Mouse (Mus musculus): ENCODE results near the gene Gvin1.
"Not testable (repeated sequence)": the region's sequence is repeated elsewhere in the genome, so short reads cannot be mapped to it uniquely, and the experiment has no call there.

Gvin1 gene

GRCm38 (mm10) chr7:106215177-106215576 is at the start of gene Gvin1:
TSS of gene Gvin1 (minus strand) at chr7:106215326.
- not testable (repeated sequence) for DNase-seq (ENCODE audit: low read depth, low spot score)

- DNase-seq (ENCODE audit: low read depth, low spot score): no peak
Measured at GRCm38 (mm10) chr7:106251844-106252517, 36.9 kb upstream of the Gvin1 start.

- no peak for DNase-seq (ENCODE audit: low read depth, low spot score)
Measured at GRCm38 (mm10) chr7:106248922-106249321, 33.8 kb upstream of the Gvin1 start.

GRCm38 (mm10) chr7:106248245-106248644 is 33.1 kb upstream of the Gvin1 start:
- DNase-seq (ENCODE audit: low read depth, low spot score): no peak

- DNase-seq (ENCODE audit: low read depth, low spot score): no peak
Measured at GRCm38 (mm10) chr7:106245601-106246000, 30.5 kb upstream of the Gvin1 start.

GRCm38 (mm10) chr7:106240484-106241275 is 25.6 kb upstream of the Gvin1 start:
- not testable (repeated sequence) for DNase-seq (ENCODE audit: low read depth, low spot score)

- DNase-seq (ENCODE audit: low read depth, low spot score): no peak
Measured at GRCm38 (mm10) chr7:106237192-106237465, 22.0 kb upstream of the Gvin1 start.

- DNase-seq (ENCODE audit: low read depth, low spot score): peak; percentile 42
Measured at GRCm38 (mm10) chr7:106236327-106237191, 21.4 kb upstream of the Gvin1 start.

- no peak for DNase-seq (ENCODE audit: low read depth, low spot score)
Measured at GRCm38 (mm10) chr7:106235596-106235995, 20.5 kb upstream of the Gvin1 start.

- DNase-seq (ENCODE audit: low read depth, low spot score): not testable (repeated sequence)
Measured at GRCm38 (mm10) chr7:106215910-106216309, 784 bp upstream of the Gvin1 start.

GRCm38 (mm10) chr7:106213770-106214169 is 1.4 kb downstream of the Gvin1 start:
- not testable (repeated sequence) for DNase-seq (ENCODE audit: low read depth, low spot score)

- DNase-seq (ENCODE audit: low read depth, low spot score): not testable (repeated sequence)
Measured at GRCm38 (mm10) chr7:106206630-106207029, 8.5 kb downstream of the Gvin1 start.

GRCm38 (mm10) chr7:106177065-106177464 is 38.1 kb downstream of the Gvin1 start:
- DNase-seq (ENCODE audit: low read depth, low spot score): not testable (repeated sequence)

GRCm38 (mm10) chr7:106145013-106145754 is 69.9 kb downstream of the Gvin1 start:
- DNase-seq (ENCODE audit: low read depth, low spot score): not testable (repeated sequence)

GRCm38 (mm10) chr7:106141128-106141895 is 73.8 kb downstream of the Gvin1 start:
- not testable (repeated sequence) for DNase-seq (ENCODE audit: low read depth, low spot score)

GRCm38 (mm10) chr7:106117090-106117948 is 97.8 kb downstream of the Gvin1 start:
- not testable (repeated sequence) for DNase-seq (ENCODE audit: low read depth, low spot score)

All from skeletal muscle tissue, adult 2 months (tissue).